Mouse (Mus musculus) ES-E14 (cell line): Measurements from ENCODE around the gene Rap1gap.

Experiments
- CHD2 ChIP-seq: IDR thresholded peaks from 2 replicates; pipeline ENCODE4 v1.6.1; 2014; ENCODE audit warnings: mild to moderate bottlenecking, low read depth, low read length, inconsistent platforms
- HCFC1 ChIP-seq: IDR thresholded peaks from 2 replicates; pipeline ENCODE4 v1.6.1; 2012; ENCODE audit warnings: low read length, inconsistent platforms, borderline replicate concordance; ENCODE audit not compliant: insufficient read depth
- MAFK ChIP-seq: IDR thresholded peaks from 2 replicates; pipeline ENCODE4 v1.6.1; 2014; ENCODE audit warnings: mild to moderate bottlenecking, low read depth, low read length, inconsistent platforms; ENCODE audit not compliant: insufficient read depth

DNA sequence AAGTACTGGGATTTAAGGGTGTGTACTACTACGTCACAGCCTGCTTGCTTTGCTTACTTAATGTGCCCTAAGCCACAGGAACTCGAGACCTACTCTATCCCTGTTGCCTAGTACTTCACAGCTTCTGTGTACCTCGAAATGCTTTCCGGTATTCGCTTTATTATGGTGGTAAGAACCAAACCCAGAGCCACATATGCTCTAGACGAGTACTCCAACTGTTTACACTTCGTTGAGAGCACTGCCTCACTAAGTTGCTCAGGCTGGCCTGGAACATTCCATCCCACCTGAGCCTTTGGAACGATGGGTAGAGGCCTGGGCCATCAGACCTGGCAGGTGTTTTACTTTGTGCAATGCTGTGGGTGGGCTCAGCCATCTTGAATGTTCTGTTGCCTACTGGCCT, 30.8 kb downstream of the Rap1gap start:
- TF ChIP-seq CHD2 (no peak), HCFC1 (no peak), MAFK (no peak)
